Mouse (Mus musculus) cortical plate, adult 2 months (tissue): ENCODE results near the gene Atp6ap1.

Experiments used
- CTCF ChIP-seq: fragments of 200-500 bp; IDR thresholded peaks from 2 replicates; pipeline ENCODE4 v1.5.1; 2011; ENCODE audit warnings: mild to moderate bottlenecking, control low read depth, low read length; ENCODE audit not compliant: insufficient read depth; ENCODE audit errors: extremely low read depth
- POLR2A ChIP-seq: fragments of 200-500 bp; IDR thresholded peaks from 2 replicates; pipeline ENCODE4 v1.6.1; 2011; ENCODE audit warnings: mild to moderate bottlenecking, low read length, control low read depth; ENCODE audit not compliant: insufficient read depth; ENCODE audit errors: extremely low read depth

DNA sequence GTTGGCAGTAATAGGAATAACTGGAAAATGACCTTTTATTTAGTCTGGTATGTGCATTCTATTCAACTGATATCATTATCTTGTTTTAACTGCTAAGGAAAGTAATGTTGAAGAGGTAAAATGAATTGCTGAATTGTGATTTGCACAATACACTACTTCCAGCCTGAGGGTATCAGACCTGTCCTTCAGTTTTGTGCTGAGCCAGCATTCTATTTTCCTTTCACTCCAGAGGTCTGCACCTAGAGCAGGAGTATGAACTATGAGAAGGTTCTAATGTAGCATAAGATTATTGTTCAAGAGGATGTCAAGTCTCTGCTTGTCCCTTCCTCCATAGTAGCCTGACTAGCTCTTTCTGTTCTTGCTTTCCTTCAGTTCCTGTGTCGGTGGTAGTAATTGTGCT is 1.5 kb downstream of the Atp6ap1 start:
- TF ChIP-seq CTCF (no peak), POLR2A (no peak)
